Mouse (Mus musculus) spleen, adult 2 months (tissue): ENCODE measurements around the gene Ror1. TPM values are rescaled to one million over a fixed set of nuclear protein-coding genes. Genes with fewer than 3 reads are reported as not detected.

Experiments used
- DNase-seq, 2 experiments: peaks; one replicate each; pipeline versions ENCODE4 v3.0.0 to v3.0.0-alpha.2; 2012 to 2021; ENCODE audit warnings: low spot score in 2 of 2, low read depth in 1 of 2
- H3K27ac ChIP-seq: fragments of 200-500 bp; 2 replicates; pipeline ENCODE4 v1.5.1; 2012; ENCODE audit warnings: low read length, inconsistent platforms; ENCODE audit not compliant: insufficient read depth
- H3K27me3 ChIP-seq: fragments of 200-500 bp; 2 replicates; pipeline ENCODE4 v1.6.1; 2012; ENCODE audit warnings: mild to moderate bottlenecking, moderate library complexity, low read length, inconsistent platforms; ENCODE audit not compliant: control insufficient read depth, insufficient read depth
- H3K36me3 ChIP-seq: fragments of 200-500 bp; 2 replicates; pipeline ENCODE4 v1.6.1; 2012; ENCODE audit warnings: mild to moderate bottlenecking, low read length, inconsistent platforms; ENCODE audit not compliant: control insufficient read depth, insufficient read depth
- H3K4me1 ChIP-seq: fragments of 200-500 bp; 2 replicates; pipeline ENCODE4 v1.6.1; 2011; ENCODE audit warnings: inconsistent platforms; ENCODE audit not compliant: control insufficient read depth, insufficient read depth, insufficient read length
- H3K4me3 ChIP-seq: fragments of 200-500 bp; 2 replicates; pipeline ENCODE4 v1.5.1; 2011; ENCODE audit warnings: mild to moderate bottlenecking, inconsistent platforms; ENCODE audit not compliant: insufficient read depth, insufficient read length; ENCODE audit errors: extremely low read depth
- CTCF ChIP-seq: fragments of 200-500 bp; IDR thresholded peaks from 2 replicates; pipeline ENCODE4 v1.5.1; 2011; ENCODE audit warnings: mild to moderate bottlenecking, inconsistent platforms; ENCODE audit not compliant: insufficient read depth, insufficient read length, insufficient replicate concordance; ENCODE audit errors: extremely low read depth
- POLR2A ChIP-seq: fragments of 200-500 bp; IDR thresholded peaks from 2 replicates; pipeline ENCODE4 v1.6.1; 2011; ENCODE audit warnings: low read depth, low read length, inconsistent platforms
- WGBS: fragments of 180-500 bp; shearing (Covaris S2); methylation state at CpG from one replicate; pipeline ENCODE4 v1.1.7; 2018; 5-methylcytosine and 5-hydroxymethylcytosine counted together
- polyA plus RNA-seq: library from polyadenylated mRNA; depleted of rRNA; stranded (reverse); fragments of >200 nt; gene quantifications from 2 replicates; pipeline ENCODE4 v1.2.3, GENCODE M21; 2012

The Ror1 gene
- polyA plus RNA-seq, 1 experiment: 0.64 TPM

GRCm38 (mm10) chr4:100351797-100352290 is 256.3 kb downstream of the Ror1 start:
- Histone ChIP-seq H3K4me1 (no peaks in the 10 kb centered on the region), H3K27me3 (no peaks in the 10 kb centered on the region), H3K27ac (no peak overlapping the region), H3K36me3 (no peaks in the 10 kb centered on the region), H3K4me3 (no peak overlapping the region)
- no peak for DNase-seq
- TF ChIP-seq CTCF (no peak), POLR2A (no peak)

- DNase-seq: no peak
- Histone ChIP-seq H3K27me3 (no peaks in the 10 kb centered on the region), H3K36me3 (no peaks in the 10 kb centered on the region), H3K4me1 (no peaks in the 10 kb centered on the region), H3K4me3 (no peak overlapping the region), H3K27ac (no peak overlapping the region)
- WGBS: 72% methylated on average over 5 of the region's 5 CpGs
- TF ChIP-seq CTCF: no peak
- TF ChIP-seq POLR2A: no peak
Measured at GRCm38 (mm10) chr4:100355566-100355965, 260.0 kb downstream of the Ror1 start.

- no peaks in the 10 kb centered on the region for H3K27me3 ChIP-seq
- no peak overlapping the region for H3K4me3 ChIP-seq
- no peak overlapping the region for H3K27ac ChIP-seq
- TF ChIP-seq POLR2A: no peak
- TF ChIP-seq CTCF: no peak
- DNase-seq: no peak
- 71% methylated on average over 4 of the region's 4 CpGs for WGBS
- no peaks in the 10 kb centered on the region for H3K36me3 ChIP-seq
- no peaks in the 10 kb centered on the region for H3K4me1 ChIP-seq
Measured at GRCm38 (mm10) chr4:100357881-100358589, 262.4 kb downstream of the Ror1 start.

GRCm38 (mm10) chr4:100363666-100364065 is 268.1 kb downstream of the Ror1 start:
- no peaks in the 10 kb centered on the region for H3K27me3 ChIP-seq
- H3K36me3 ChIP-seq: no peaks in the 10 kb centered on the region
- no peak for TF ChIP-seq CTCF
- TF ChIP-seq POLR2A: no peak
- no peak overlapping the region for H3K27ac ChIP-seq
- no peak for DNase-seq
- 90% methylated on average over 7 of the region's 7 CpGs for WGBS
- no peaks in the 10 kb centered on the region for H3K4me1 ChIP-seq
- no peak overlapping the region for H3K4me3 ChIP-seq

GRCm38 (mm10) chr4:100368691-100369090 is 273.1 kb downstream of the Ror1 start:
- DNase-seq: no peak
- no peak overlapping the region for H3K27ac ChIP-seq
- H3K4me3 ChIP-seq: no peak overlapping the region
- H3K4me1 ChIP-seq: no peaks in the 10 kb centered on the region
- TF ChIP-seq CTCF: no peak
- no peak for TF ChIP-seq POLR2A
- H3K36me3 ChIP-seq: no peaks in the 10 kb centered on the region
- H3K27me3 ChIP-seq: no peaks in the 10 kb centered on the region
- WGBS: 96% methylated on average over 2 of the region's 2 CpGs

GRCm38 (mm10) chr4:100369541-100370174 is 274.1 kb downstream of the Ror1 start:
- 86% methylated on average over 7 of the region's 7 CpGs for WGBS

GRCm38 (mm10) chr4:100372806-100373205 is 277.2 kb downstream of the Ror1 start:
- DNase-seq: no peak
- no peak for TF ChIP-seq POLR2A
- TF ChIP-seq CTCF: no peak
- Histone ChIP-seq H3K27ac (no peak overlapping the region), H3K36me3 (no peaks in the 10 kb centered on the region), H3K4me1 (no peaks in the 10 kb centered on the region), H3K27me3 (no peaks in the 10 kb centered on the region), H3K4me3 (no peak overlapping the region)
- WGBS: 88% methylated on average over 11 of the region's 11 CpGs

More at GRCm38 (mm10) chr4:100369541-100370174, 274.1 kb downstream of the Ror1 start:
- Histone ChIP-seq H3K4me1 (no peaks in the 10 kb centered on the region), H3K27ac (no peak overlapping the region), H3K36me3 (no peaks in the 10 kb centered on the region), H3K27me3 (no peaks in the 10 kb centered on the region), H3K4me3 (no peak overlapping the region)
- DNase-seq: no peak
- no peak for TF ChIP-seq POLR2A
- no peak for TF ChIP-seq CTCF
